Mouse (Mus musculus) liver, embryonic 13.5 days (tissue): ENCODE results near the gene Cfap20. TPM values are rescaled to one million over a fixed set of nuclear protein-coding genes. Genes with fewer than 3 reads are reported as not detected.

ENCODE experiments used
- ATAC-seq: fragments of 200-750 bp; cut with Nextera tagmentation; 2 replicates; pipeline ENCODE4 v1.8.0; 2017; ENCODE audit warnings: low read depth, mild to moderate bottlenecking, moderate number of reproducible peaks, moderate library complexity
- DNase-seq: peaks from one replicate; pipeline ENCODE4 v3.0.0; 2022
- H3K27ac ChIP-seq: fragments of 300-500 bp; sonication (generic); 2 replicates; pipeline ENCODE4 v1.5.1; 2015; ENCODE audit warnings: moderate library complexity, mild to moderate bottlenecking, inconsistent platforms
- H3K27me3 ChIP-seq: fragments of 300-500 bp; sonication (generic); 2 replicates; pipeline ENCODE4 v1.6.1; 2015; ENCODE audit warnings: mild to moderate bottlenecking, inconsistent platforms
- H3K36me3 ChIP-seq: fragments of 300-500 bp; sonication (generic); 2 replicates; pipeline ENCODE4 v1.6.1; 2015; ENCODE audit warnings: mild to moderate bottlenecking, inconsistent platforms
- H3K4me1 ChIP-seq: fragments of 300-500 bp; sonication (generic); replicated peaks from 2 replicates; pipeline ENCODE4 v1.6.1; 2015; ENCODE audit warnings: inconsistent platforms
- H3K4me2 ChIP-seq: fragments of 300-500 bp; sonication (generic); 2 replicates; pipeline ENCODE4 v1.6.1; 2015; ENCODE audit warnings: inconsistent platforms, mild to moderate bottlenecking, moderate library complexity
- H3K4me3 ChIP-seq: fragments of 300-500 bp; sonication (generic); replicated peaks from 2 replicates; pipeline ENCODE4 v1.5.1; 2015; ENCODE audit warnings: mild to moderate bottlenecking, inconsistent platforms
- H3K9ac ChIP-seq: fragments of 300-500 bp; sonication (generic); 2 replicates; pipeline ENCODE4 v1.6.1; 2015; ENCODE audit warnings: mild to moderate bottlenecking, inconsistent platforms
- H3K9me3 ChIP-seq: fragments of 300-500 bp; sonication (generic); replicated peaks from 2 replicates; pipeline ENCODE4 v1.6.1; 2016; ENCODE audit warnings: inconsistent platforms
- WGBS: fragments of 180-500 bp; shearing (Covaris S2); methylation state at CpG from one replicate; pipeline ENCODE4 v1.1.7; 2015; ENCODE audit not compliant: insufficient replicate concordance; 5-methylcytosine and 5-hydroxymethylcytosine counted together
- polyA plus RNA-seq: library from polyadenylated mRNA; unstranded; fragments of >200 nt; fragmentation: Nextera tagmentation; extraction: Ambion mirVana; gene quantifications from 2 replicates; pipeline ENCODE4 v1.2.1, GENCODE M21; 2015

Gene Cfap20
- 41.2 TPM in 2 replicates for polyA plus RNA-seq

- peak; percentile 96 for ATAC-seq
- H3K4me1 ChIP-seq: peaks cover 61% of the 10 kb centered on the region
These were observed at the start of gene Cfap20 for GRCm38 (mm10) chr8:95434686-95435439. TSS of gene Cfap20 (minus strand) at chr8:95434869.

GRCm38 (mm10) chr8:95470008-95470407, 35.3 kb upstream of the Cfap20 start:
- Histone ChIP-seq H3K9me3 (no peaks in the 10 kb centered on the region), H3K4me1 (no peaks in the 10 kb centered on the region), H3K27me3 (no peaks in the 10 kb centered on the region), H3K4me2 (no peak overlapping the region), H3K36me3 (peaks cover 71% of the 10 kb centered on the region), H3K4me3 (no peak overlapping the region), H3K9ac (no peak overlapping the region), H3K27ac (no peak overlapping the region)
- 89% methylated on average over 4 of the region's 4 CpGs for WGBS
- ATAC-seq (no peak), DNase-seq (no peak)

More at GRCm38 (mm10) chr8:95434686-95435439, at the start of gene Cfap20:
- peak; percentile 99 for DNase-seq
- Histone ChIP-seq H3K9me3 (no peaks in the 10 kb centered on the region), H3K27me3 (no peaks in the 10 kb centered on the region), H3K9ac (peak within 1 kb of the TSS; percentile 88), H3K27ac (peak within 1 kb of the TSS; percentile 88), H3K36me3 (no peaks in the 10 kb centered on the region), H3K4me2 (peak within 1 kb of the TSS; percentile 95), H3K4me3 (peak within 1 kb of the TSS; percentile 90)
- WGBS: 1% methylated on average over 51 of the region's 51 CpGs

- Histone ChIP-seq H3K36me3 (peaks cover 72% of the 10 kb centered on the region), H3K9me3 (no peaks in the 10 kb centered on the region)
- 65% methylated on average over 3 of the region's 3 CpGs for WGBS
These were observed 34.3 kb upstream of the Cfap20 start for GRCm38 (mm10) chr8:95468995-95469394.

GRCm38 (mm10) chr8:95466543-95466942, 31.9 kb upstream of the Cfap20 start:
- no peaks in the 10 kb centered on the region for H3K4me1 ChIP-seq
- ATAC-seq (no peak), DNase-seq (no peak)
- WGBS: 87% methylated on average over 2 of the region's 2 CpGs
- H3K9me3 ChIP-seq: no peaks in the 10 kb centered on the region
- H3K4me2 ChIP-seq: no peak overlapping the region
- peaks cover 66% of the 10 kb centered on the region for H3K36me3 ChIP-seq
- no peaks in the 10 kb centered on the region for H3K27me3 ChIP-seq
- no peak overlapping the region for H3K4me3 ChIP-seq
- H3K27ac ChIP-seq: no peak overlapping the region
- no peak overlapping the region for H3K9ac ChIP-seq

More at GRCm38 (mm10) chr8:95468995-95469394, 34.3 kb upstream of the Cfap20 start:
- no peak overlapping the region for H3K9ac ChIP-seq
- H3K27ac ChIP-seq: no peak overlapping the region
- DNase-seq (no peak), ATAC-seq (no peak)
- no peak overlapping the region for H3K4me3 ChIP-seq
- H3K27me3 ChIP-seq: no peaks in the 10 kb centered on the region
- no peak overlapping the region for H3K4me2 ChIP-seq
- no peaks in the 10 kb centered on the region for H3K4me1 ChIP-seq

DNA sequence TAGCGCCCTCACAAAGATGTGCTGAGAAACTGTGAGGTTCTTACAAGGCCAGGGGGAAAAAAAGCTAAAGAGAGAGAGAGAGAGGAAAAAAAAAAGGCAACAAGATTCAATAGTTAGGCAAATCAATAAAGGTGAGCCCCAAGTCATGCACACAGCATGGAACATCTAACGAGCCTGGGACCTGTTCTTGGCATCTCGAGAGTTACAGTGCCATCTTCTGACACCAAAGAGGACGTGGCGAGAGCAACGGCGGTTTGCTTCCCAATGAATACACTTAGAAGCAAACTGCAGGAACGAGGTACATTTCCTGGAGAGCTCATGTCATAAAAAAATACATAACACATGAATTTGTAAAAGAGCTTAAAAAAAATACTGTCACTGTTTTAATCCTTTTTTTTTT, 17.8 kb upstream of the Cfap20 start:
- no peak for DNase-seq
- peaks cover 86% of the 10 kb centered on the region for H3K36me3 ChIP-seq
- H3K27me3 ChIP-seq: no peaks in the 10 kb centered on the region
- no peak overlapping the region for H3K4me2 ChIP-seq
- no peaks in the 10 kb centered on the region for H3K4me1 ChIP-seq
- WGBS: 76% methylated on average over 8 of the region's 8 CpGs
- ATAC-seq: no peak
- H3K27ac ChIP-seq: no peak overlapping the region
- no peak overlapping the region for H3K9ac ChIP-seq
- H3K9me3 ChIP-seq: no peaks in the 10 kb centered on the region
- H3K4me3 ChIP-seq: no peak overlapping the region

- Histone ChIP-seq H3K27ac (no peak overlapping the region), H3K27me3 (no peaks in the 10 kb centered on the region), H3K4me2 (no peak overlapping the region), H3K9me3 (no peaks in the 10 kb centered on the region), H3K4me3 (no peak overlapping the region), H3K9ac (no peak overlapping the region), H3K4me1 (no peaks in the 10 kb centered on the region), H3K36me3 (peaks cover 66% of the 10 kb centered on the region)
- ATAC-seq (no peak), DNase-seq (no peak)
- WGBS: 83% methylated on average over 5 of the region's 5 CpGs
These were observed 15.6 kb upstream of the Cfap20 start for GRCm38 (mm10) chr8:95450271-95450670.

- Histone ChIP-seq H3K4me2 (no peak overlapping the region), H3K27me3 (no peaks in the 10 kb centered on the region), H3K9ac (no peak overlapping the region), H3K4me3 (no peak overlapping the region), H3K36me3 (peaks cover 42% of the 10 kb centered on the region), H3K9me3 (no peaks in the 10 kb centered on the region), H3K27ac (no peak overlapping the region), H3K4me1 (peaks cover under 1% of the 10 kb centered on the region; the same call in 1 of the 2 replicates)
- WGBS: 77% methylated on average over 7 of the region's 7 CpGs
- DNase-seq: no peak
- ATAC-seq: no peak; the same call in 1 of the 2 replicates
These were observed 13.0 kb upstream of the Cfap20 start for GRCm38 (mm10) chr8:95447661-95448060.

DNA sequence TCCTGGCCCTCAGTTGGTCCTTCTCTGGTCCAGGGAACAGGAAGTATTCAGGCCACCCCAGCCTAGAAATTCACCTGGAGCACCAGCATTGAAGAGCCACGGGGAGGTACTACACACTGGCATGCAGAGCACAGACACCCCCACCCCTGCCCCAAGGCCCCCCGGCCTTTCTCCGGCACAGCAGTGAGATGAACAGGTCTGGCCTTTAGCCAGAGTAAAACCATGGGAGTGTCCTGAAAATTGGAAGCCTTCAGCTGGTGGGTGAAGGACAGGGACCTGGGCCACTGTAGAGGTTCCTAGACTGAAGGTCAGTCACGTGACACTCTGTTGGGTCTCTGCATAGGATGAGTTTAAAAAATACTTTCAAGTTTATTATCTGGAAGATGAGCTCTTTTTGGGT, 10.4 kb upstream of the Cfap20 start:
- Histone ChIP-seq H3K27me3 (no peaks in the 10 kb centered on the region), H3K27ac (no peak overlapping the region), H3K4me1 (peaks cover 27% of the 10 kb centered on the region), H3K9ac (no peak overlapping the region), H3K4me2 (no peak overlapping the region), H3K36me3 (peaks cover 18% of the 10 kb centered on the region), H3K9me3 (no peaks in the 10 kb centered on the region), H3K4me3 (no peak overlapping the region)
- 80% methylated on average over 4 of the region's 4 CpGs for WGBS
- ATAC-seq: no peak
- DNase-seq: no peak

DNA sequence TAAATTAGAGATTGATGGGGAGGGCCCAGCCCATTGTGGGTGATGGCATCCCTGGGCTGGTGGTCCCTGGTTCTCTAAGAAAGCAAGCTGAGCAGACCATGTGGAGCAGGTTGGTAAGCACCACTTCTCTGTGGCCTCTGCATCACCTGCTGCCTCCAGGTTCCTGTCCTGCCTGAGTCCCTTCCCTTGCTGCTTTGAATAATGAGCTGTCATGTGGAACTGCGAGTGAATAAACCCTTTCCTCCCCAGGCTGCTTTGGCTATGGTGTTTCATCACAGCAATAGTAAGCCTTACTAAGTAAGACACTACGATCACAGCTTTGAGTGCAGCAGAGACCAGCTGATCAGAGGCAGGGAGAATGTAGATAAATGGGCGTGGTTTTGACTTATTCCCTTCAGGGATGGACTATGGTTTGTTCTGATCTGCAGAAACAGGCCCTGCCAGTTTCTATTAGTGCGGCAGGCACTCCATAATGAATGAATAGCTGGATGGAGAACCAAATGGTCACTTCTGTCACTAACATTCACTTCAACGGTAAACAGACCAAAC, 6.9 kb upstream of the Cfap20 start:
- no peaks in the 10 kb centered on the region for H3K36me3 ChIP-seq
- DNase-seq (no peak), ATAC-seq (peak; percentile 54)
- H3K27me3 ChIP-seq: no peaks in the 10 kb centered on the region
- H3K4me1 ChIP-seq: peaks cover 46% of the 10 kb centered on the region
- no peaks in the 10 kb centered on the region for H3K9me3 ChIP-seq
- H3K4me2 ChIP-seq: no peak overlapping the region
- no peak overlapping the region for H3K9ac ChIP-seq
- no peak overlapping the region for H3K4me3 ChIP-seq
- H3K27ac ChIP-seq: no peak overlapping the region
- 32% methylated on average over 5 of the region's 5 CpGs for WGBS

- Histone ChIP-seq H3K36me3 (no peaks in the 10 kb centered on the region), H3K9ac (no peak overlapping the region), H3K4me1 (peaks cover 46% of the 10 kb centered on the region), H3K9me3 (no peaks in the 10 kb centered on the region), H3K27me3 (no peaks in the 10 kb centered on the region), H3K4me2 (peak overlapping the region; percentile 29), H3K4me3 (no peak overlapping the region), H3K27ac (peak overlapping the region; percentile 10)
- ATAC-seq: peak; percentile 62
- DNase-seq: peak; percentile 15
- 37% methylated on average over 5 of the region's 5 CpGs for WGBS
These were observed 5.6 kb upstream of the Cfap20 start for GRCm38 (mm10) chr8:95440168-95440709.

DNA sequence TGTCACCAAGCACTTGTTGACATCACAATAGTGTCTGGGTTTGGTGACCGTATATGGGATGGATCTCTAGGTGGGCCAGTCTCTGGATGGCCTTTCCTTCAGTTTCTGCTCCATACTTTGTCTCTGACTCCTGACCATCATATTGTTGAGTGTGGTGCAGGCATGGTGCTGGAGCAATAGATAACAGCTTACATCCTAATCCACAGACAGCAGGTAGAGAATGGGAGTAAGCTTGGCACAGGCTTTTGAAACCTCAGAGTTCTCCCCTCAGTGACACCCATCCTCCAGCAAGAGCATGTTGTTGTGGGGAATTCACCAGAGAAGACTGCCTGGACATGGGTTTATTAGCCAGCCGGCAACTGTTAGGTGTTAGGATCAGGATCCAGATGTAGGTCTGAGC, 4.8 kb upstream of the Cfap20 start:
- H3K9ac ChIP-seq: no peak overlapping the region
- no peaks in the 10 kb centered on the region for H3K9me3 ChIP-seq
- 66% methylated on average over 2 of the region's 2 CpGs for WGBS
- no peak overlapping the region for H3K4me2 ChIP-seq
- H3K36me3 ChIP-seq: no peaks in the 10 kb centered on the region
- no peaks in the 10 kb centered on the region for H3K27me3 ChIP-seq
- DNase-seq (no peak), ATAC-seq (no peak)
- peak overlapping the region; percentile 39; the same call in 1 of the 2 replicates for H3K27ac ChIP-seq
- H3K4me1 ChIP-seq: peaks cover 50% of the 10 kb centered on the region
- no peak overlapping the region for H3K4me3 ChIP-seq
